Mouse (Mus musculus): Measurements from ENCODE around the gene Zfp712.

DNA sequence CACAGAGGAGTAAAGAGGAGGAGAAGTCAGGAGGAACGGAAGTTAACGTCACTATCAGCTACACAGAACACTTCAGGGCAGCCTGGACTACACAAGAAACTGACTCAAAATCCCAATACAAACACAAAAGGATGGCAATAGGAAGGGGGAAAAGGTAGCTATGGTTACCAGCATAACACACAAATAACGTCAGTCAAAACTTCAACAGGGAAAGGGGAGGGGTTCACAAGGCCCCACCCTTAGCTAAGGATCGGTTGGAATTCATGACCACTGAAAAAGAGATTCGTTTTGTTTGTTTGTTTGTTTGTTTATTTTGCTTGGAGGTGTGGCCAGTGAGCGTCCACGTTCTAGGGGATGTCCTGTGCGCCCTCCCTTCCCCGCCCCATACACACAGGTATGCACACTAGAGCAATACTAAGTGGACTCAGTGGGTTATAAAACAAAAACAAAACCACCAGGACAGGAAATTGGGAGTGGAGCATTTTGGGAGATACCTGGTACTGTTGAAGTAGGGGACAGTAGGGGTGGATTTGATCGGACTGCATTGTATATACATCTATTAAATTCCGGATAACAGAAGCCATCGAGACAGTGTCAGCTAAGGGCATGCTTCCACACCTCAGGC, 697 bp downstream of the Zfp712 start:
- TF ChIP-seq CTCF (IDR thresholded peaks at IDR 0.05; ENCODE audit: extremely low read depth, insufficient read depth, low read length) (no peak), POLR2A (IDR thresholded peaks at IDR 0.05; ENCODE audit: extremely low read depth, insufficient read depth, low read length) (no peak)
